Mouse (Mus musculus) effector memory CD4-positive, alpha-beta T cell, adult 7 months (primary cell): Measurements from ENCODE around the gene Slc27a5. TPM values are rescaled to one million over a fixed set of nuclear protein-coding genes. Genes with fewer than 3 reads are reported as not detected.

ENCODE experiments used
- polyA plus RNA-seq: library from polyadenylated mRNA; unstranded; fragments of 100-300 nt; shearing (Covaris generic); gene quantifications from one replicate; pipeline ENCODE4 v1.2.1, GENCODE M21; 2017

Gene Slc27a5
- polyA plus RNA-seq = 0.96 TPM

DNA sequence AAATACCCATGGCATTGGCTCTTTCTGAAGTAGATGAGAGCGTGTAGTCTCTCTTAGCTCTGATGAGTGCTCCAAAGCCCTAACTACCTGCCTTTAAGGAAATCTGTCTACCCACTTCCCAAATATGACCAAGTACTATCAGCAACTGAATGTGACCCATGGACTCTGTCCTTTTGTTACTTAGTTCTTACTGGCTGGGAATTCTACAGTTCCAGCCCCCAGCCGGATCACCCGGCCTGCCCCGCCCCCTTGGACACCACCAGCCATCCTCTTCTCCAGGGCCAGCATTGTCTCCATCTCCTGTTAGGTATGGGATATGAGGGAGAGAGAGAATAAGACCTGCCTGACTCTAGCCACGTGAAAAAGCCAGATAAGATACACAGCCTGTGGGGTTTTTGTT is at the start of gene Slc27a5:
TSS of gene Slc27a5 (minus strand) at position 140 of the 400 bp plus-strand sequence.

DNA sequence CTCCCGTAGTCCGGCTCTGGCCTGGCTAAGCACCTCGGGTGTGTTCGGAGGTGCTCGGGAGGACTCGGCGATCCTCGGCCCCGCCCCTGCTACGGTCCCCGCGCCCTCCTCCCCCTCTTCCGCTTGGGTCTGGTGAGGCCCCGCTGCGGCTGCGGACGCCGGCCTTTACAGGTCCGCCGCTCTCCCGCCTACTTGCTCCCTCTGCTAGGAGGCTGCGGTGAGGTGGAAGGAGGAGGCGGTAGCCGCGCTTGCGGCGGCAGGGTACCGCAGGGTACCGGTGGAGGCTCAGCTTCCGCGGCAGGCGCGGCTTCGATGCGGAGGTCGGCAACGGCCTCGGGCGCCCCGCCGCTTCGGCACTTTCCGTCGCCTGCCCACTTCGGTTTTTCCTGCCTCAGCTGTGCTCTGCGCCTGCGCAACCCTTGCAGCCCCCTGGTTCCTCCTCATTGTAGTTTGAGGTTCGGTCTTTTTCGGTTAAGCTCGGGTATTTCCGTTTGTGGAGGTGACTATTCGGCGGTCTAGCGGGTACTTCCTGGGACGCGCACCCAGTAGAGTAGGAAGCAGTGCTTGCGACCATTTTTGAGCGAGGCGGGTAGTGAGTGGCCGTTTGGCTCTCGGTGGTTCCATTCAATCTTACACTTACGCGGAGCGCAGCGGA is 40.0 kb upstream of the Slc27a5 start, which contains the start of gene Ube2m:
TSS of gene Ube2m (minus strand) at position 375 of the 655 bp plus-strand sequence.

DNA sequence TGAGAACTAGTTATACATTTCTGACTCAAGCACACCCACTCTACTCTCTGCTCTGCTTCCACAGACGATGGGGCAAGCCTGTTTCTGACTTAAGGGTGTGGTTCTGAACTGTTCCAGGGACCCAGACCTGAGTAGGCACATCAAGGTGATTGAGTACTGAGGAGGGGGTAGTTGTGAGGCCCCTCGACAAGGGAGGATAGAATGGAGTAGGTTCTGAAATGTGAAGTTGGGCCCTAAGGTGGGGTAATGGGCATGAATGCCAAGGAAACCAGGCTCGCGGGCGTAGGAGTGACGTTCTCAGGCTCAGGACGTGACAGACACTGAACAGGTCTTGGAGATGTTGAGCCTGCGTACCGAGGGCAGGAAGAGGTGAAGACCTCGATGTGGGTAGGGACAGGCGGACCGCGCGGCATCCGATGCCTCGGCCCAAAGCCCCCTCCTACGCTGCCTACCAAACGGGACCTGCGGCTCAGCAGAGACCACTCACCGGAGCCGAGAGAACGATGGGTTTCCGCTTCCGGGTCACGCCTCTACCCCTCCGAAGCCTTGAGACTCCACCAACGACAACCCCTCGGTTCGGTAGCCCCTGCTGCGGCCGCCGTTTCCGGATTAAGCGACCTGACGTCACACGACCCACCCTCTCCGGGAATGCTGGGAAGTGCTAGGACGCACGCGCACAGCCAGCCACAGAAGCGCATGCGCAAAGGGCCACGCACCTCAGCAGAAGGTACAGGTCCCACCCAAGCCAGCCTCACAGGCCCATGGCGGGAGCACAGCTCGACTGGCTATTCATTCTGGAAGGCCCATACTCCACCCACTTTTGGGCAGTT is 36.4 kb upstream of the Slc27a5 start, which contains the start of gene Chmp2a:
TSS of gene Chmp2a (minus strand) at position 660 of the 830 bp plus-strand sequence.

DNA sequence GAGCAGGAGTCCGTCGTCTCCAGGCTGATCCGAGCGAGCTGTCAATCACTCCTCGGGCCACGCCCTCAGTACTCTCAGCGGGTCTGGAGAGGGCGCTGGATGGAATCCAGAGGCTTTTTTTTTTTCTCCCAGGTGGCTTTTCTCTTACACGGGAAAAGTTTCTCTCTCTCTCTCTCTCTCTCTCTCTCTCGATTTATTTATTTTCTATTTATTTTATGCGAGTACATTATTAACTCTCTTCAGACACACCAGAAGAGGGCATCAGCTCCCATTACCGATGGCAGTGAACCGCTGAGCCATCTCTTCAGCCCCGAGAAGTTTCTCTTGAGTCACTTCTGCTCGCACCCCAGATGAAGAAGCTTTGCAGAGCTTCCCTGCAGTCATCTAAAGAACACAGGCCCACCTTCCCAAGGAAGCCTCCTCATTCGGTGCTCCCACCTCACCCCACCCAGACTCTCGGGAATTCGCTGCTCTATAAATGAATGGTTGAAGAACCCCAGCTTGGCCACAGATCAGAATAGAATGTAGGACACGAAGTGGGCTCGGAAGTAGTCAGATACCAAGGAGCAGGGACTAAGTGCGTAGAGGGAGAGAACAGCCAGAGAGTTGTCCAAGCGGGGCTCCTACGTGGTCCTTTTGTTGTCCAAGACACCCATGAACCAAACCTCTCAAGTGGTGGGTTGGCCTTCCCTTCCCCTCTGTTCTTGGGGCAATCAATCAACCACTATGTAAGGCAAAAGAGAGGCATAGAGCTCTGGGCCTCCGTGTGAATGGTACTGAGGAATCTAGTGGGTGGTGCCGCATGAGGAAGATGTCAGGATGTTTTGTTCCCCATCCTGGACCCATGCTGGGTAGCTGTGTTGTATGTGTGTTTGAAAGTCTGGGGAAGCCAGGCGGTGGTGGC is 12.3 kb upstream of the Slc27a5 start, which contains the start of gene Zbtb45:
TSS of gene Zbtb45 (minus strand) at position 30 of the 904 bp plus-strand sequence.

DNA sequence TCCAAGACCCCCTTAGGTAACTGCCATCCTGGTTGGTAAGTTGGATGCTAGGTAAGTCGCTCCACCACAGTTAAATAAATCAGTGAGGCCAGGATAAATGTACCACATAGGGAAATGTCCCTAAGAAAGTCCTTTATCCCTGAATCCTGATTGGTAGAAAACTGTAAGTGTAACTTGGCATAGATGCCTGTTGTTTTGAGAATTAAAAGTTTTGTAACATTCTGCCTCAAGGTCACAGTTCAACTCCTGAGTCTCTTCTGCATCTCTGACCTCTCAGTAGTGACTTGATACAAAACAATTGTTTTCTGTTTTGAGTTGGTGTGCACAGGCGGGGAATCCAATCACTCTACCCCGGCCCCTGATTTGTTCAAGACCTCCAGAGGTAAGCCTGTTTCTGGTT is 859 bp upstream of the Slc27a5 start, which contains the start of gene Trim28:
TSS of gene Trim28 (plus strand) at position 264 of the 400 bp plus-strand sequence.

DNA sequence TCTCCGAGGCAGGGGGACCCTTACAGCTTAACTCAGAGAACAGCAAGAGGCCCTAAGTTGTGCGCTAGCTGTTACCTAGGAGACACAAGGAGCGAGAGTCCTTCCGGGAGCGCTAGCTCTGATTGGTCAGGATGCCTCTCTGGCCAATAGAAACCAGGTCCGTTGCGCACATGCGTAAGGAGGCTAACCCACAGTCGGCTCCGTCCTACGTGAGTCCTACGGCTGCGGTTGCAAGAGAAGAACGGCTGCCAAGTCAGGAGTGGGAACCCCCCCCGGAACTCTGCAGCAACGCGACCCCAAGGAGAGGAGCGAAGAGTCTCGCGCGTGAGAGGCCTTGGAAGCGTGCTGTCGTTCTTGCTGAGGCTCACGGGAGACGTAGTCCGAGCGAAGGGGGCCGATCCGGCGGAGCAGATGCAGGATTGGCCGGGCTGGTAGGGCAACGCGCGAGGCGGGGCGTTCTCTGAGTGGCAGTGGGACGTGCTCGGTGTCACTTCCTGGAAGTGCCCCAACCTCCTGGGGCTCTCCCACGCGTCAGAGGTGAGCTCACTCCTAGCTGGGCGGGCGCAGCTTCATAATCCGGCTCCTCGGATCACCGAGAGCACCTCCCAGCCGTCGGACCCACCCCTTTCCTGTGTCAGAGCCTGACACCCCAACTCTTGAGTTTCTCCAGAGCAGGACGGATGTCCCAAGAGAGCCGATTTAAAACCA is 20.2 kb downstream of the Slc27a5 start, which contains the start of gene Zfp446:
TSS of gene Zfp446 (plus strand) at position 167 of the 708 bp plus-strand sequence.

DNA sequence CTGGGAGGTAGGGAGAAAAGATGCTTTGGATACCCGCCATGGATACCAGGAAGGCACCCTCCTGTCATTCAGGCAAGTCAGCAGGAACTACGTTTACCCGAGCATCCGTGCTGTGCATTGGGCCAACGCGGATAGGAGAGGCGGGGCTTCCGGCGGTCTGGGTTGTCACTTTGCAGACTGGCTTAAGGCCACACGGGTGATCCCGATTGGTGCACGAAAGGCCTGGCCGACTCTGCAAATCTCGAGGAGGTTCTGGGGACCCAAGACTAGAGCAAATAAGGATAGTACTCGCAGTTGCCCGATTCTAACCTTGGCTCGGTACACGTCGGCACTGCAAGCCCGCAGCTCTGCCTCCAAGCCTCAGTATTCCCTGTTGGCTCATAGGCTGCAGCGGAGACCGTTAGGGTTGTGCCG is 32.3 kb downstream of the Slc27a5 start, which contains the start of gene Zfp324:
TSS of gene Zfp324 (plus strand) at position 161 of the 414 bp plus-strand sequence.

Other genes starting within 250 kb of the Slc27a5 start
- gene Zscan18, start 194.6 kb downstream of the Slc27a5 start, polyA plus RNA-seq = 14.1 TPM
- 6.6 TPM for gene Zfp329, start 179.3 kb downstream of the Slc27a5 start, polyA plus RNA-seq
- gene Zfp110, start 163.4 kb downstream of the Slc27a5 start, polyA plus RNA-seq = 97.7 TPM
- 0.33 TPM for gene Zfp128, start 117.0 kb downstream of the Slc27a5 start, polyA plus RNA-seq
- gene Zscan22, start 100.4 kb downstream of the Slc27a5 start, polyA plus RNA-seq = 6.1 TPM
- gene Rps5, start 75.9 kb downstream of the Slc27a5 start, polyA plus RNA-seq = 1,064 TPM
- 0.16 TPM for gene Rnf225, start 70.8 kb downstream of the Slc27a5 start, polyA plus RNA-seq
- gene Zfp324, start 32.4 kb downstream of the Slc27a5 start, polyA plus RNA-seq = 1.0 TPM
- gene Zfp446, start 20.3 kb downstream of the Slc27a5 start, polyA plus RNA-seq = 4.5 TPM
- 88.3 TPM for gene Trim28, start 922 bp upstream of the Slc27a5 start, polyA plus RNA-seq
- 5.0 TPM for gene Zbtb45, start 11.8 kb upstream of the Slc27a5 start, polyA plus RNA-seq
- gene Chmp2a, start 36.6 kb upstream of the Slc27a5 start, polyA plus RNA-seq = 170 TPM
- gene Ube2m, start 40.1 kb upstream of the Slc27a5 start, polyA plus RNA-seq = 140 TPM
- gene Mzf1, start 56.6 kb upstream of the Slc27a5 start, polyA plus RNA-seq = 0.67 TPM
- 0.06 TPM for gene Vmn1r85, start 97.0 kb upstream of the Slc27a5 start, polyA plus RNA-seq
- gene Vmn1r86, start 121.7 kb upstream of the Slc27a5 start, polyA plus RNA-seq = 0.06 TPM
- not detected for gene Vmn1r87, start 142.0 kb upstream of the Slc27a5 start, polyA plus RNA-seq
- gene Vmn1r88, start 161.4 kb upstream of the Slc27a5 start, polyA plus RNA-seq = 0.13 TPM
- gene Vmn1r89, start 214.8 kb upstream of the Slc27a5 start, polyA plus RNA-seq = not detected